Mouse (Mus musculus) liver, adult 2 months (tissue): ENCODE measurements around the gene Vmn1r239-ps.

ENCODE experiments used
- CTCF ChIP-seq: fragments of 200-500 bp; IDR thresholded peaks from 2 replicates; pipeline ENCODE4 v1.5.1; 2011; ENCODE audit warnings: low read depth, low read length, control low read depth
- POLR2A ChIP-seq: fragments of 200-500 bp; IDR thresholded peaks from 2 replicates; pipeline ENCODE4 v1.6.1; 2011; ENCODE audit warnings: low read length, control low read depth; ENCODE audit not compliant: insufficient read depth; ENCODE audit errors: extremely low read depth

GRCm38 (mm10) chrX:147435400-147435799 is 18.1 kb downstream of the Vmn1r239-ps start:
- no peak for TF ChIP-seq POLR2A
- no peak for TF ChIP-seq CTCF
